Mouse (Mus musculus): ENCODE measurements around the gene D330020A13Rik.

DNA sequence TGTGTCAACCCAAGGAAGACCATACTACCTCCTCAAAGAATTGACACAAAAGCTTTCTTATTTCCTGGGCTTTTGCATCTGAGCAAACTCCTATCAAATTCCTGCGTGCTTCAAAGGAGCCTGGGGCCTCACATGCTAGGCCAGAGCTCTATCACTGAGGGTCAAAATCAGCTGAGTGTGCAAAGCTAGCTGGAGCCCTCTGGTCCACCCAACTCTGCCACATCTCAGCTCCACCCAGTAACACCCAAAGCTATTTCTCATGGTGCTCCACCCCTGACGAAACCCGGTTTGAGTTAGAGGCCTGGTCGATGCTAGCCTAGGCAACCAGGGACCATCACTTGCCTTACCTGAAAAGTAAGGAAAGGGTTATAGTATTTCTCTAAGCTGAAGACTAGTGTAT is 39.0 kb upstream of the D330020A13Rik start:
- TF ChIP-seq CTCF (IDR thresholded peaks at IDR 0.05; ENCODE audit: low read depth, low read length) (no peak), POLR2A (IDR thresholded peaks at IDR 0.05; ENCODE audit: borderline replicate concordance, low read depth, low read length) (no peak)
